Mouse (Mus musculus): ENCODE data around the gene Zfp964. TPM values are rescaled to one million over a fixed set of nuclear protein-coding genes. Genes with fewer than 3 reads are reported as not detected.

Zfp964 gene
- polyA plus RNA-seq, 1 experiment from 2014 or later, result 2.6 TPM

Other genes starting within 250 kb of the Zfp964 start
- not detected in 2 replicates for gene Gm9495, start 200.9 kb upstream of the Zfp964 start, polyA plus RNA-seq (2015; fragmentation: Nextera tagmentation; extraction: Ambion mirVana)
- not detected in 2 replicates for gene Gm7697, start 131.5 kb upstream of the Zfp964 start, polyA plus RNA-seq (2015; fragmentation: Nextera tagmentation; extraction: Ambion mirVana)
- gene Zfp868, start 28.9 kb upstream of the Zfp964 start, polyA plus RNA-seq (2015; fragmentation: Nextera tagmentation; extraction: Ambion mirVana), result 20.7 and 23.9 TPM in 2 replicates
- gene Zfp869, start 56.2 kb downstream of the Zfp964 start, polyA plus RNA-seq (2015; fragmentation: Nextera tagmentation; extraction: Ambion mirVana), result 28.4 and 28.6 TPM in 2 replicates
- 6.6 and 7.0 TPM in 2 replicates for gene Zfp963, start 95.5 kb downstream of the Zfp964 start, polyA plus RNA-seq (2015; fragmentation: Nextera tagmentation; extraction: Ambion mirVana)
- gene Gm20422, start 120.4 kb downstream of the Zfp964 start, polyA plus RNA-seq (2015; fragmentation: Nextera tagmentation; extraction: Ambion mirVana), result 0.84 TPM in 1 of 2 replicates, not detected in the other
- gene Atp13a1, start 136.7 kb downstream of the Zfp964 start, polyA plus RNA-seq (2015; fragmentation: Nextera tagmentation; extraction: Ambion mirVana), result 46.5 and 51.9 TPM in 2 replicates
- 28.2 and 30.6 TPM in 2 replicates for gene Zfp866, start 136.7 kb downstream of the Zfp964 start, polyA plus RNA-seq (2015; fragmentation: Nextera tagmentation; extraction: Ambion mirVana)
- gene Gmip, start 154.2 kb downstream of the Zfp964 start, polyA plus RNA-seq (2015; fragmentation: Nextera tagmentation; extraction: Ambion mirVana), result 9.4 and 9.5 TPM in 2 replicates
- gene Lpar2, start 167.9 kb downstream of the Zfp964 start, polyA plus RNA-seq (2015; fragmentation: Nextera tagmentation; extraction: Ambion mirVana), result 0.33 and 0.54 TPM in 2 replicates
- gene Pbx4, start 178.0 kb downstream of the Zfp964 start, polyA plus RNA-seq (2015; fragmentation: Nextera tagmentation; extraction: Ambion mirVana), result 9.6 and 19.4 TPM in 2 replicates
- 1.1 and 1.2 TPM in 2 replicates for gene Cilp2, start 233.2 kb downstream of the Zfp964 start, polyA plus RNA-seq (2015; fragmentation: Nextera tagmentation; extraction: Ambion mirVana)
- 3.6 and 4.0 TPM in 2 replicates for gene Tssk6, start 247.7 kb downstream of the Zfp964 start, polyA plus RNA-seq (2015; fragmentation: Nextera tagmentation; extraction: Ambion mirVana)
- 178 and 188 TPM in 2 replicates for gene Ndufa13, start 248.1 kb downstream of the Zfp964 start, polyA plus RNA-seq (2015; fragmentation: Nextera tagmentation; extraction: Ambion mirVana)
- 4.0 and 5.3 TPM in 2 replicates for gene Yjefn3, start 248.2 kb downstream of the Zfp964 start, polyA plus RNA-seq (2015; fragmentation: Nextera tagmentation; extraction: Ambion mirVana)